Mouse (Mus musculus) midbrain, embryonic 11.5 days (tissue): Measurements from ENCODE around the gene Elovl1. TPM values are rescaled to one million over a fixed set of nuclear protein-coding genes. Genes with fewer than 3 reads are reported as not detected.

Experiments
- ATAC-seq: fragments of 200-750 bp; cut with Nextera tagmentation; 2 replicates; pipeline ENCODE4 v1.8.0; 2017; ENCODE audit warnings: moderate TSS enrichment, moderate library complexity; ENCODE audit not compliant: low FRiP score
- DNase-seq: peaks from one replicate; pipeline ENCODE4 v3.0.0; 2015; ENCODE audit warnings: low spot score; ENCODE audit errors: missing footprints
- H3K27ac ChIP-seq: fragments of 300-500 bp; sonication (generic); 2 replicates; pipeline ENCODE4 v1.5.1; 2014; ENCODE audit warnings: low read depth, low read length
- H3K27me3 ChIP-seq: fragments of 300-500 bp; sonication (generic); 2 replicates; pipeline ENCODE4 v1.6.1; 2014; ENCODE audit warnings: mild to moderate bottlenecking, low read length, moderate library complexity, mixed read lengths; ENCODE audit not compliant: control insufficient read depth, insufficient read depth
- H3K36me3 ChIP-seq: fragments of 300-500 bp; sonication (generic); 2 replicates; pipeline ENCODE4 v1.6.1; 2014; ENCODE audit warnings: mild to moderate bottlenecking, low read length, moderate library complexity, mixed read lengths; ENCODE audit not compliant: control insufficient read depth, insufficient read depth
- H3K4me1 ChIP-seq: fragments of 300-500 bp; sonication (generic); 2 replicates; pipeline ENCODE4 v1.6.1; 2014; ENCODE audit warnings: low read length; ENCODE audit not compliant: control insufficient read depth, insufficient read depth
- H3K4me2 ChIP-seq: fragments of 300-500 bp; sonication (generic); 2 replicates; pipeline ENCODE4 v1.6.1; 2014; ENCODE audit warnings: mild to moderate bottlenecking, moderate library complexity
- H3K4me3 ChIP-seq: fragments of 300-500 bp; sonication (generic); 2 replicates; pipeline ENCODE4 v1.5.1; 2014; ENCODE audit warnings: low read depth, low read length
- H3K9ac ChIP-seq: fragments of 300-500 bp; sonication (generic); 2 replicates; pipeline ENCODE4 v1.6.1; 2014; ENCODE audit warnings: low read length
- H3K9me3 ChIP-seq: fragments of 300-500 bp; sonication (generic); 2 replicates; pipeline ENCODE4 v1.6.1; 2016; ENCODE audit warnings: low read length; ENCODE audit not compliant: control insufficient read depth
- WGBS: fragments of 180-500 bp; shearing (Covaris S2); extraction: QIAGEN DNeasy Blood & Tissue Kit; methylation state at CpG from one replicate; pipeline ENCODE4 v1.1.7; 2014; 5-methylcytosine and 5-hydroxymethylcytosine counted together
- polyA plus RNA-seq: library from polyadenylated mRNA; unstranded; fragments of >200 nt; fragmentation: Nextera tagmentation; extraction: Ambion mirVana; gene quantifications from 2 replicates; pipeline ENCODE4 v1.2.1, GENCODE M21; 2014

Elovl1 gene
- polyA plus RNA-seq, 1 experiment from 2014 or later: 35.6 TPM

DNA sequence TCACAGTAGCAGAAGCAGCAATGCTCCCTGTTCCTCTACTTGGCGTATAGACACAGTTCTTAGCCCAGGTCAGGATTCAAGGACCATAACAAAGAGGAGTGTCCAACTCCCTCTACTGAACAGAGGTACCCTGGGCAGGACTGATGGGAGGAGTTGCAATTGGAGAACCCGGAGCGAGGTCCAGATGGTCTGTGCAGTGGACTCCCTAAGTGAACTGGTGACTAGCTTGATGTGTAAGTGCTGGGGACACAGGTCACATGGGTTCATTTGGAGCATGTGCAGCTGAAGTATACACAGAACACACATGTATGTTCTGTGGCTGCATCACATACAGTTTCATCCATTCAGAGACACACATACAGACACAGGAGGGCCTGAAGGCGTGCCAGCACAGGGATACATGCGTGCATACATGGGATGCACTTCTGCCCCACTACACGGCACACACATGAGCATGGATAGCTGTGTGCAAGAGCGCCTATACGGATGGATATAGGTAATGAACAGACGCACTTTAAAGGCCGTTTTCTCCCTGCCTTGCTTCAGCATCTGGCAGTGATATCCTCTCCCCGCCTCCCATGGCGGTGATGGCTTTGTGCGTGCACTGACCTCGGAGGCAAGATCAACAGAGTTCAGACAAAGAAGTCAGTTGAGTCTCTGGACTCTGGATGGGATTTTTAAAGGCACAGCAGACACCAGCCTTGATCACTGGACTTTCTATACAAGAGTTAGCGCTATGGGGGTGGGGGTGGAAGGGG is 49.1 kb downstream of the Elovl1 start:
- Histone ChIP-seq H3K36me3 (no peaks in the 10 kb centered on the region), H3K4me1 (peaks cover 11% of the 10 kb centered on the region), H3K27me3 (no peaks in the 10 kb centered on the region), H3K4me3 (no peak overlapping the region), H3K9me3 (no peaks in the 10 kb centered on the region), H3K9ac (peak overlapping the region; percentile 44; the same call in 1 of the 2 replicates), H3K4me2 (no peak overlapping the region), H3K27ac (peak overlapping the region; percentile 11)
- peak; percentile 86 for DNase-seq
- peak; percentile 39; the same call in 1 of the 2 replicates for ATAC-seq
- 40% methylated on average over 15 of the region's 15 CpGs for WGBS

Other genes starting within 250 kb of the Elovl1 start
- gene Kdm4a, start 248.1 kb upstream of the Elovl1 start, polyA plus RNA-seq: 58.1 and 59.3 TPM in 2 replicates
- gene Ptprf, start 136.7 kb upstream of the Elovl1 start, polyA plus RNA-seq: 60.1 and 63.5 TPM in 2 replicates
- gene Szt2, start 18.8 kb upstream of the Elovl1 start, polyA plus RNA-seq: 7.8 and 8.2 TPM in 2 replicates
- gene Med8, start 18.8 kb upstream of the Elovl1 start, polyA plus RNA-seq: 166 and 176 TPM in 2 replicates
- 305 and 337 TPM in 2 replicates for gene Cdc20, start 9.3 kb downstream of the Elovl1 start, polyA plus RNA-seq
- 1.4 and 1.6 TPM in 2 replicates for gene Mpl, start 29.4 kb downstream of the Elovl1 start, polyA plus RNA-seq
- gene Tie1, start 62.0 kb downstream of the Elovl1 start, polyA plus RNA-seq: 9.1 and 9.5 TPM in 2 replicates
- 0.42 and 0.46 TPM in 2 replicates for gene 2610528J11Rik, start 98.9 kb downstream of the Elovl1 start, polyA plus RNA-seq
- 0.11 and 0.22 TPM in 2 replicates for gene Tmem125, start 116.0 kb downstream of the Elovl1 start, polyA plus RNA-seq
- 1.0 and 1.2 TPM in 2 replicates for gene Cfap57, start 192.7 kb downstream of the Elovl1 start, polyA plus RNA-seq
- 183 and 197 TPM in 2 replicates for gene Ebna1bp2, start 192.7 kb downstream of the Elovl1 start, polyA plus RNA-seq
- gene Olfr62, start 230.9 kb downstream of the Elovl1 start, polyA plus RNA-seq: not detected in 2 replicates